Mouse (Mus musculus): ENCODE results near the gene Kmt5b.

The Kmt5b gene

GRCm38 (mm10) chr19:3844836-3845235 is 77.6 kb downstream of the Kmt5b start:
- peak in 1 of 2 experiments; percentile 60 for DNase-seq

DNA sequence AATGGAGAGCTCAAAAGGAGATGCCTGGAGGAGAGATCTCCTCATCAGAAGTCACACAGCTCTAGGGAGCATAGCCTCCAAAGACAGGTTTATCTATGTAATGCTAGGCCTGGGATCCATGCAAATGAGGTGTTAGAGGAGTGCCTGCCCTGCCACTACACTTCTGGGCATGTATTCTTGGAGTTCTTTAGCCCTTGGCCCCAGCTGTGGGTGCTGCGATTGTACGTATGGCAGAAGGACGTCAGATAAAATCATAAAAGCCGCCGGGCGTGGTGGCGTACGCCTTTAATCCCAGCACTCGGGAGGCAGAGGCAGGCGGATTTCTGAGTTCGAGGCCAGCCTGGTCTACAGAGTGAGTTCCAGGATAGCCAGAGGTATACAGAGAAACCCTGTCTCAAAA is 78.1 kb downstream of the Kmt5b start:
- DNase-seq: no peak

DNA sequence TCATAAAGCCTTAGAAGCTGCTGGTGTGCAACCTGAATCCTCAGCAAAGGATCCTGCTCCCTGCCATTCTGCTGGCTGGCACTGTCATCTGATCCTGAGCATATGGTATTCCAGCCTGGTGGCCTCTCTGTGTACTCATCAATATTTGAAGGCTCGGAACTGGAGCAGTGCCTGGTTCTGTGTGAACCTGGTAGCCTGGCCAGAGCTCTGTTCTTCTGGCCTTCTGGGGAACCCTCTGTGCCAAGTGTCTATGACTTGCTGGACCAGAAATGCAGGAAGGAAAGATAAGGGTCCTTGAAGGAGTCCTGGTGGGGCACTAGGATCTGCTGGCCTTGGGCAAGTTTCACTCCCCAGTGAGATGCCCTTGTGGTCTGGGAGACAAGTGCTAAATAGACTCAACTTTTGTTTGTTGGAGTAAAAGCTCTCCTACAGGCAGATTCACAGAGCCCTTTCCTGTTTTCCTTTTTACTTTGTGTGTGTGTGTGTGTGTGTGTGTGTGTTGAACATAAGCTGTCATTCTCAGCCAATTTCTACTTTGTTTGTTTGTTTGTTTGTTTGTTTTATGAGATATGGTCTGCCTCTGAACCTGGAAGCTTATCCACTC is 78.7 kb downstream of the Kmt5b start:
- DNase-seq: peak; percentile 93 to 95

DNA sequence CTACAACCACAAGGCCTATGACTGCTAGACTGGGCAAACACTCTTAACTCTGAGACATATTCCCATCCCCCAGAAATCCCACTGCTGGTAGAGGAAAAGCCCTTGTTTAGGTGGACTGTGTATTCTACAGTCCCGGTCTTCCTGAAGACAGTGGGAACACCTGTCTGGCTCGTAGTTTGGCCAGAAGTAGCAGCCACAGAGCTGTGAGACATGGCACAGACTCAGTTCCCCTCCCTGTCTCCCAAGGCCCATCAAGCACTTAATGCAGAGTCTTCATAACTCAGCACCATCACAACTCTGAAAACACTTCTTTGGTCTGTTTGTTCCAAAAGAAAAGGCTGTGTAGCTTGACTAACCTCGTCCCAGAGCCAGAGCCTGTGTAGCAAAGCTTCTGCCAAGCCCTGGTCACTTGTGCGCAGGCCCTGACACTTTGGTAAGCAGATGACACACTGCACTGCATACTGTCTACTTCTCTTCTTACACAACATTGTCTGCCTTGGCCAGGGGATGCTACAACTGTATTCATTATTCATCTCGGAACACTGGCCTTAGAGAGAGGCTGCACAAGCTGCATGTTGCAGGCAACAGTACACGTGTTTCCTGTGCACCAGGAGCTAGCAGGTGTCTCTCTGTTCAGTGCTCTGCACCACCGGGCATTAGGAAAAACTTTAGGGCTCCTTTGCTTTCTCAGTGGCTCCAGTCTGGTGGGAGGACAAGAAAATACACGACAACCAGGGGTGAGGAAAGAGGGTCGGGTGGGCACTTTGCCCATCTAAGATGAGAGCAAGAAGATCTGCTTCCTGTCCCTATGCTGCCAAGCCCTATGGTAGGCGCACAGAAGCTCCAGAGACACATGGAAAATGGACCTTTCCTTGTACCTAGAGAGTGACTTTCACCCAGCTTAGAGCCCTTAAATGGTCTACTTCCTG is 79.7 kb downstream of the Kmt5b start:
- DNase-seq: peak in 1 of 2 experiments; percentile 43

- no peak for DNase-seq
These were observed 80.5 kb downstream of the Kmt5b start for GRCm38 (mm10) chr19:3847711-3848110.

GRCm38 (mm10) chr19:3848207-3848808 is 81.1 kb downstream of the Kmt5b start:
- no peak for DNase-seq

DNA sequence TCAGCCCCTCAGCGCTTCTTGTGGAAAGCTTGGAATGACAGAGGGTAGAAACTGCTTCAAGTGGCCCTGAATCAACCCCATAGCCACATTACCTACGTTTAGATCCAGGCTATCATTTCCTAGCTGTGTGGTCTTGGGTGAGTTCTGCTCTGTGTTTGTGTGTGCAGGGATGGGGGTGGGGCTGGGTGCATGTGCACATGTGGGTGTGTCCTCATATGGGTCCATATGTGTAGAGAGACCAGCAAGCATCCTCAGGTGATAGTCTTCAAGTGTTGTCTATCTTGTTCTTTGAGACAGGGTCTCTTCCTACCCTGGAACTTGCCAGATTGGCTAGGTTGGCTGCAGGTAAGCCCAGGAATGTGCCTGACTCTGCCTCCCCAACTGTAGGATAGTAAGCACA is 82.0 kb downstream of the Kmt5b start:
- DNase-seq: no peak

DNA sequence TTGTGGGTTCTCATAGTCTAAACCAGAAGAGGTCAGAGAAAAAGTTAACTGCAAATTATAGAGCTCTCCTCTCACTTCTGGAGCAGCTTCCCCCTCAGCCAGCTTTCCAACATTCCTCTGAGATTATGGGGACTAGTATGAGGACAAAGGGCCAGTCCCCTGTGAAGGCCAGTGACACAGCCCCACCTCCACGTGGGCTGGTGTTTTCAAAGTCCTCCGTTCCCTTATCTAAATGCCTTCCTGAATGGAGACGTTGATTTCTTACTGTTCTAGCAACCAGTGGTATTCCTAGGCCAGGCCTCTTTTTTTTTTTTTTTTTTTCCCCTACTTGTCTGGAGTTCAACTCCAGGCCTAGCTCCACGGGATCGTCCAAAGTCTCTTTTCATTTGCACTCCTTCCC is 82.9 kb downstream of the Kmt5b start:
- no peak for DNase-seq

GRCm38 (mm10) chr19:3850847-3851469 is 83.7 kb downstream of the Kmt5b start:
- DNase-seq: peak; percentile 61 to 73

DNA sequence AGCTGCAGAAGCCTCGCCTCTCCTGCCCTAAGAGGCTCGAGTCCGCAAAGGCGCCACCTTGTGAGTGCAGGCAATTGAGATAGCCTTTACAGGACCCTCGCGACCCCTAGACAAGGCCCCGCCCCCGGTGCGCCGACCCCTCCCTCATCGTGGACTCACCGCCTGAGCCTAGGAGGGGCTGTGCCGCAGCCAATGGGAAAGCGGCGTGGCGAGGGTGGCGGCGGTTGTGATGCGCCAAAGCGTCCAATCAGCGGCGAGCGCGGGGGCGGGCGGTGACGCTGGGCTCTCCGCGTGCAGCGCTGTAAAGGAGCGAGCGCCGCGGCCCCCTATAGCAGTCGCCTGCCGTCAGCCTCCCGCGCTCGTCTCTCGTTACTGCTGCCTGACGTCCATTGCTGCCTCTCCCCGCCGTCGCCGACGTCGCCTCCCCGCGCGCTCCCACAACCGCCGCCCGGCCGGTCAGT is 84.3 kb downstream of the Kmt5b start, which contains the start of gene Chka:
Chka (plus strand) TSS at position 272 of the 461 bp plus-strand sequence.
- peak; percentile 97 to 99 for DNase-seq

- DNase-seq: peak; percentile 71 to 75
These were observed 84.9 kb downstream of the Kmt5b start for GRCm38 (mm10) chr19:3851979-3852681.

GRCm38 (mm10) chr19:3853121-3853520 is 85.9 kb downstream of the Kmt5b start:
- no peak for DNase-seq

DNA sequence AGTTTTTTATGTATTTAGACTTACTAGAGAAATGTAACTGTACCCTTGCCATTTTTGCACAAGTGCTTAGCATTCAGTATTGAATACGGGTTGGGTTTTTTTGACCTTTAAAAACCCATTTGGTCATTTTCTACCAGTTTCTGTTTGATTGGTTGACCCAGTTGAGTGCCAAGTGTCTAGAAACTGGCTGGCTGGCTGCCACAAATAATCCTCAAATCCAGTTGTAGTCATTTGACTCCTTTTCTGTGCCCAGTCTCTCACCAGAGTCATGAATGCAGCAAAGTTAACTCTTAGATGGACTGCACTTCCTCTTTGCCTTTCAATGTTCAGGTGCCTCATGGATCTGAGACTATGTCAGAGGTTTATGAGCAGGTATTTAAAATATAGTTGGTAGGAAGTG is 86.7 kb downstream of the Kmt5b start:
- DNase-seq: peak in 1 of 2 experiments; percentile 60

DNA sequence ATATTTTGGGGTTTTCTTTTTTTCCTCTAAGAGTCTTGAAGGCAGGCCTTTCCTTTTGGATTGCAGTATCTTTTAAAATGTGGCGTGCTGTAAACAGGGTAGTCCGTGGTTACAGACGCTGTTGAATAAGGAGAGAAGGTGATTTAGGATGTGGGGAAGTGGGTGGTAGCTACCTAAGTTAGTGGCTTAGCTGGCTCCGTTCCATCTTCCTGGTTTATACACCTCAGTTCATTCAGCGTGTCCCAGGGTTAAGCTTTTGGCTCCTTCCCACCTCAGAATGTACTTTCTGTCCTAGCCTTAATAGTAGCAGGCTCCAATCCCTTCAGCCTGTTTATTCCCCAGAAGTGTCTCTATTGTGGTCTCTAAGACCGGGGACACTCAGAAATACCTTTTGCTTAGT is 87.9 kb downstream of the Kmt5b start:
- DNase-seq: peak in 1 of 2 experiments; percentile 29

- DNase-seq: peak in 1 of 2 experiments; percentile 41
These were observed 88.4 kb downstream of the Kmt5b start for GRCm38 (mm10) chr19:3855601-3856000.

DNA sequence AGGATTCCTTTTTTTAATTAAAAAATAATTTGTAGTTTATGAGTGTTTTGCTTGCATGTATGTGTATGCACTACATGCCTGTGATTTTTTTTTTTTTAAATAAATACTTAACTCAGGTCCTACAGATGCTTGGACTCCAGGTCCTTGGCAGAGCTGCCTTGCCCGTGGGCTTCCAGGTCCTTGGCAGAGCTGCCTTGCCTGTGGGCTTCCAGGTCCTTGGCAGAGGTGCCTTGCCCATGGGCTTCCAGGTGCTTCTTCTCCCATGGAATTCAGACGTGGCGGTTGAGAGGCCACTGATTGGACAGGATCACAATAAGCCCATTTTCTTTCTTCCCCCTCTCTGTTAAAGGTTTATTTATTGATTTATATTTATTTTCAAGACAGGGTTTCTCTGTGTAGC is 90.0 kb downstream of the Kmt5b start:
- DNase-seq: peak; percentile 55 to 77

- no peak for DNase-seq
These were observed 95.5 kb downstream of the Kmt5b start for GRCm38 (mm10) chr19:3862713-3863112.

- DNase-seq: no peak
These were observed 97.7 kb downstream of the Kmt5b start for GRCm38 (mm10) chr19:3864960-3865359.

All from cerebellum, postnatal 14 days (tissue).